Mouse (Mus musculus): ENCODE results near the gene Gm21762.
"Not testable (repeated sequence)": the region's sequence is repeated elsewhere in the genome, so short reads cannot be mapped to it uniquely, and the experiment has no call there.

The Gm21762 gene

DNA sequence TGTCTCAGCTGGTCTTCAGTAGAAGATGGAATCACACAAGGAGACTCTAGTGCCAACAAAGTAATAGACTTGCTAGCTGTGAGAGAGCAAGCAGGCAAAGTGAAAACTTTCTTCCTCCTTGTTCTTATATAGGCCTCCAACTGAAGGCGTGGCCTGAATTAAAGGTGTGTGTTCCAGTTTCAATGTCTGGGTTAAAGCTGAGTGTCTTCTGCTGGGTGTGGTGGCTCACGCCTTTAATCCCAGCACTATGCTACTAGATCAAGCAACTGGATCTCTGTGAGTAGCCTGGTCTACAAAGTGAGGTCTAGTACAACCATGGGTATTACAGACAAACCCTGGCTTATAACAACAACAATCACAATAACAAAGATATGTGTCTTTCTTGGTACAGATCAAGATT, at the start of gene Gm21762:
Gene Gm21762, minus strand, starts transcription at position 101 of the 400 bp plus-strand sequence.
- in situ Hi-C loops (cut with MseI, MboI) = not testable (repeated sequence)

DNA sequence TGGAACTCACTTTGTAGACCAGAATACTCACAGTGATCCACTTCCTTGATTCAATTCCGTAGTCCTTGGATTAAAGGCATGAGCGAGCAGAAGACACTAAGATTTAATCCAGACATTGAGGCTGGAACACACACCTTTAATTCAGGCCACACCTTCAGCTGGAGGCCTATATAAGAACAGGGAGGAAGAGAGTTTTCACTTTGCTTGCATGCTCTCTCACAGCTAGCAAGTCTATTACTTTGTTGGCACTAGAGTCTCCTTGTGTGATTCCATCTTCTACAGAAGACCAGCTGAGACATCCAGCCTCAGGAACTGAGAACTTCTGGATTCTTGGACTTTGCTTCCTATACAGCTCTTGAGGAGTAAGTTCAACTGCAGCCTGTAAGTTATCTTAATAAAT, 47.1 kb upstream of the Gm21762 start, which contains the start of gene AF067061:
Gene AF067061, plus strand, starts transcription at position 245 of the 400 bp plus-strand sequence.
- in situ Hi-C loops (cut with MseI, MboI) = not testable (repeated sequence)

DNA sequence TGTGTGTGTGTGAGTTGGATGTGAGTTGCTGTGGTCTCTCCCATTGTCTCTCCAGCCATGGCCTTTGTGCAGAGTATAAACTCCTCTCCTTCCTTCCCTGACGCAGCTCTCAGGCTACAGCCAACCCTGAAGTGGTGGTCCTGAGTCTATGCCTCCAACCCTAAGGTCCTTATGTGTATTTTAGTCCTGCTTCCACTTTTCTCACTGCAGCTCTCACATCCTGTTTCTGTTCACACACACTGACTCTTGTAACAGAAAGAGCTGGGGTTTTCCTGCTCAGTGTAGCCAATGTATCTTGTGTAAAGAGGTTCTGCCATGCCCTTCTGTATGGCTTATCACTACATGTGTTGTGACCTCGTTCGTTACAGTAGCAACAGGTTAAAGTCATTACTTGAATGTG, 44.0 kb upstream of the Gm21762 start:
- in situ Hi-C loops (cut with MseI, MboI) = not testable (repeated sequence)

GRCm38 (mm10) chr13:120258817-120259658, 43.3 kb upstream of the Gm21762 start:
- in situ Hi-C loops (cut with MseI, MboI) = not testable (repeated sequence)

GRCm38 (mm10) chr13:120251208-120251924, 35.6 kb upstream of the Gm21762 start:
- in situ Hi-C loops (cut with MseI, MboI) = not testable (repeated sequence)

DNA sequence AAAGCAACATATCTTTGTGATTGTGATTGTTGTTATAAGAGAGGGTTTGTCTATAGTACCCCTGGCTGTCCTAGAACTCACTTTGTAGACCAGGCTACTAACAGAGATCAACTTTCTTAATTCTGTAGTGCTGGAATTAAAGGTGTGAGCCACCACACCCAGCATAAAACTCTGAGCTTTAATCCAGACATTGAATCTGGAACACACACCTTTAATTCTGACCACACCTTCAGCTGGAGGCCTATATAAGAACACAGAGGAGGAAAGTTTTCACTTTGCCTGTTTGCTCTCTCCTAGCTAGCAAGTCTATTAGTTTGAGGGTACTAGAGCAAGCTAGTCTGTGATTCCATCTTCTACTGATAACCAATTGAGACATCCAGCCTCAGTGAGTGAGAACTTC, 23.1 kb upstream of the Gm21762 start, which contains the start of gene Gm21731:
Gene Gm21731, plus strand, starts transcription at position 301 of the 400 bp plus-strand sequence.
- in situ Hi-C loops (cut with MseI, MboI) = not testable (repeated sequence)

GRCm38 (mm10) chr13:120232447-120233049, 16.8 kb upstream of the Gm21762 start:
- in situ Hi-C loops (cut with MseI, MboI) = not testable (repeated sequence)

- in situ Hi-C loops (cut with MseI, MboI) = not testable (repeated sequence)
Measured at GRCm38 (mm10) chr13:120231798-120232197, 16.1 kb upstream of the Gm21762 start.

DNA sequence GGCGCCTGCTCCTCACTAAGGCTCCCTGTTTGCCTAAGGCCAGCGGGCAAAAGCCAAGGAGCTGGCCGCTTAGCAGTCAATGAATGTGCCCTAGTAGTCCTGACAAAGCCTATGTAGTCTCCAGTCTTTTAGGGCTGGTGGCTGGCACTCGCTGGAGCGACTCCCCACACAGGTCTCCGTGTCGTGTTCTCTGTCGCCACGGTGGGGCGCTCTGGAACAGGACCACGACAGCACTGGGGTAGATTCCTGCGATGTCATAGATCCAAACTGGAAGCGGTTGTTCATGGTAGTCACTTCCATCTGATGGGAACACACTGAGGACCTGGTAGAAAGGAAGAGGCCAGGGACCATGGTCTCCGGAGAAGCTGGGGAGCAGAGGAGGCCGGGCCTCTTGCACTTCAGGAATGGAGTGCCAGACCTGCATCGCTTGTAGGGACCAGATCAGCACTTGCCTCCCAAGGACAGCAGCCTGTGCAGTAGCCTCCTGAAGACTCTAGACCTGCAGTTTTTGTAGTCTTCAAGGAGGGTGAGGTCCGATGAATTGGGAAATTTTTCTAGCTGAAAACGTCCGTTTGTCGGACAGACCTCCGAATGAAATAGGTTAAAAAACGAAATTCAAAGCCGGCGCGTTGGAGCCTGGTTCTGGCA, 7.4 kb upstream of the Gm21762 start:
- in situ Hi-C loops (cut with MseI, MboI) = not testable (repeated sequence)

DNA sequence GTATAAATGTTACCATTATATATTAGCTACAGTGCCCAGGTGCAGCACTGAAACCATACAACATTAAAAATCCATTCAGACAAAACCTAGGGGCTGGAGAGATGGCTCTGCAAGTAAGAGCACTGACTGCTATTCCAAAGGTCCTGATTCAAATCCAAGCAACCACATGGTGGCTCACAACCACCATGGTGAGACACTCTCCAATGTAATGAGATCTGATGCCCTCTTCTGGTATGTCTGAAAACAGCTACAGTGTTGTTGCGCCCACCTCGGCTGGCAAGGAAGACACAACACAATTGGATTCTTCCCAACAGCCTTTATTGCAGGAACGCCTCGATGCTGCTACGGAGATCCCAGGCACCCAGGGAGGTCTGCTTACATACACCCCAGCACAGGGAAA, 5.2 kb upstream of the Gm21762 start:
- in situ Hi-C loops (cut with MseI, MboI) = not testable (repeated sequence)

- in situ Hi-C loops (cut with MseI, MboI) = not testable (repeated sequence)
Measured at GRCm38 (mm10) chr13:120196189-120196821, 19.4 kb downstream of the Gm21762 start.

DNA sequence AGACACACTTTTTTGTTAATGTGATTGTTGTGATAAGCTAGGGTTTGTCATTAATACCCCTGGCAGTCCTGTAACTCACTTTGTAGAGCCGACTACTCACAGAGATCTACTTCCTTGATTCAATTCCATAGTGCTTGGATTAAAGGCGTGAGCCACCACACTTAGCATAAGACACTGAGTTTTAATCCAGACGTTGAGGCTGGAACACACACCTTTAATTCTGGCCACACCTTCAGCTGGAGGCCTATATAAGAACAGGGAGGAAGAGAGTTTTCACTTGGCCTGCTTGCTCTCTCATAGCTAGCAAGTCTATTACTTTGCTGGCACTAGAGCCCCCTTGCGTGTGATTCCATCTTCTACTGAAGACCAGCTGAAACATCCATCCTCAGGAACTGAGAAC, 43.6 kb downstream of the Gm21762 start, which contains the start of gene Gm21818:
Gene Gm21818, plus strand, starts transcription at position 301 of the 400 bp plus-strand sequence.
- in situ Hi-C loops (cut with MseI, MboI) = not testable (repeated sequence)

- in situ Hi-C loops (cut with MseI, MboI) = not testable (repeated sequence)
Measured at GRCm38 (mm10) chr13:120168301-120168700, 47.4 kb downstream of the Gm21762 start.
